Mouse (Mus musculus) B cell, adult 67 days (primary cell): ENCODE data around the gene Phyhipl. TPM values are rescaled to one million over a fixed set of nuclear protein-coding genes. Genes with fewer than 3 reads are reported as not detected.

Experiments used
- total RNA-seq, 2 experiments: library from RNA; stranded (reverse); gene quantifications; 4 replicates each; pipeline ENCODE4 v1.2.4; 2023

Gene Phyhipl
- not detected for total RNA-seq

DNA sequence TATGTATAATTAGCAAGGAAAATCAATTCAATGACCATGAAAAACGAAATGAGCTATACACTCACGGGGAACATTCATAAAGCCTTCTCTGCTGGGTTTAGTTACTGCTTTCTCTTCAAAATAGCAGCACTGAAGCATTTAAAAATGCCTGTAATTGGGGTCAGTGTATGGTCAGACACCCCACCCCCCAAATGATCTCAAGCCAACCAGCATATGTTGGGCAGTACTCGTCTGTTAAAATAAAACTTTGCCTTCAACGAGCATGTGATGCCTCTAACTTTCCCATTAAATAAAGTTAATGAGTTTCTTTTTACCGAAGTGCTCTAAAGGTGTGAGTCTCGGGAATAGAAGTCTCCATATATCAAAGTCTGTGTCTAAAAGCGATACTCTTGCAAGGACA lies at the start of gene Phyhipl:
Gene Phyhipl, minus strand, starts transcription at position 138 of the 400 bp plus-strand sequence.

Other genes starting within 250 kb of the Phyhipl start
- gene Fam13c, start 215.5 kb downstream of the Phyhipl start, total RNA-seq = not detected